Mouse (Mus musculus) heart, embryonic 13.5 days (tissue): ENCODE data around the gene Sipa1. TPM values are rescaled to one million over a fixed set of nuclear protein-coding genes. Genes with fewer than 3 reads are reported as not detected.
A peak's percentile ranks its signal among the peaks of the same experiment; 100 is the strongest.

Experiments used
- ATAC-seq: fragments of 200-750 bp; cut with Nextera tagmentation; 2 replicates; pipeline ENCODE4 v1.8.0; 2017; ENCODE audit warnings: moderate TSS enrichment; ENCODE audit not compliant: insufficient number of reproducible peaks, low FRiP score, low TSS enrichment; ENCODE audit errors: extremely low read depth
- H3K27ac ChIP-seq: fragments of 300-500 bp; sonication (generic); replicated peaks from 2 replicates; pipeline ENCODE4 v1.5.1; 2015; ENCODE audit warnings: moderate library complexity, mild to moderate bottlenecking, inconsistent platforms
- H3K27me3 ChIP-seq: fragments of 300-500 bp; sonication (generic); replicated peaks from 2 replicates; pipeline ENCODE4 v1.6.1; 2015; ENCODE audit warnings: mild to moderate bottlenecking, inconsistent platforms
- H3K36me3 ChIP-seq: fragments of 300-500 bp; sonication (generic); 2 replicates; pipeline ENCODE4 v1.6.1; 2015; ENCODE audit warnings: mild to moderate bottlenecking, inconsistent platforms
- H3K4me1 ChIP-seq: fragments of 300-500 bp; sonication (generic); 2 replicates; pipeline ENCODE4 v1.6.1; 2015; ENCODE audit warnings: inconsistent platforms
- H3K4me2 ChIP-seq: fragments of 300-500 bp; sonication (generic); 2 replicates; pipeline ENCODE4 v1.6.1; 2015; ENCODE audit warnings: inconsistent platforms, mild to moderate bottlenecking, moderate library complexity
- H3K4me3 ChIP-seq: fragments of 300-500 bp; sonication (generic); 2 replicates; pipeline ENCODE4 v1.5.1; 2015; ENCODE audit warnings: moderate library complexity, mild to moderate bottlenecking, inconsistent platforms
- H3K9ac ChIP-seq: fragments of 300-500 bp; sonication (generic); 2 replicates; pipeline ENCODE4 v1.6.1; 2015; ENCODE audit warnings: inconsistent platforms, mild to moderate bottlenecking, moderate library complexity
- H3K9me3 ChIP-seq: fragments of 300-500 bp; sonication (generic); 2 replicates; pipeline ENCODE4 v1.6.1; 2016; ENCODE audit warnings: inconsistent platforms
- whole genome bisulfite sequencing: fragments of 180-500 bp; shearing (Covaris S2); methylation state at CpG from one replicate; pipeline ENCODE4 v1.1.7; 2015; ENCODE audit warnings: mixed read lengths; 5-methylcytosine and 5-hydroxymethylcytosine counted together
- polyA plus RNA-seq: library from polyadenylated mRNA; unstranded; fragments of >200 nt; fragmentation: Nextera tagmentation; extraction: Ambion mirVana; gene quantifications from 2 replicates; pipeline ENCODE4 v1.2.1, GENCODE M21; 2015

The Sipa1 gene
- polyA plus RNA-seq, 1 experiment from 2014 or later, result 21.9 TPM

GRCm38 (mm10) chr19:5641021-5641420 lies 22.5 kb downstream of the Sipa1 start:
- WGBS, result 80% methylated on average over 17 of the region's 17 CpGs
- no peaks in the 10 kb centered on the region for H3K9me3 ChIP-seq
- no peak overlapping the region for H3K4me3 ChIP-seq
- no peak for ATAC-seq
- H3K27me3 ChIP-seq, result no peaks in the 10 kb centered on the region
- H3K27ac ChIP-seq, result peak overlapping the region; percentile 66; the same call in 1 of the 2 replicates
- 0 out of 2 replicates have a peak overlapping the region, but pooled peaks have one; percentile 25 for H3K4me2 ChIP-seq
- peaks cover 44% of the 10 kb centered on the region for H3K4me1 ChIP-seq
- peak overlapping the region; percentile 67 for H3K9ac ChIP-seq
- peaks cover 76% of the 10 kb centered on the region for H3K36me3 ChIP-seq

- H3K36me3 ChIP-seq, result peaks cover 69% of the 10 kb centered on the region
- H3K4me1 ChIP-seq, result peaks cover 44% of the 10 kb centered on the region
- peak overlapping the region; percentile 67 for H3K9ac ChIP-seq
- WGBS, result 27% methylated on average over 9 of the region's 9 CpGs
- H3K9me3 ChIP-seq, result no peaks in the 10 kb centered on the region
- H3K4me3 ChIP-seq, result 0 out of 2 replicates have a peak overlapping the region, but pooled peaks have one; percentile 6
- no peak for ATAC-seq
- peak overlapping the region; percentile 66 for H3K27ac ChIP-seq
- no peaks in the 10 kb centered on the region for H3K27me3 ChIP-seq
- H3K4me2 ChIP-seq, result peak overlapping the region; percentile 25; the same call in 1 of the 2 replicates
These were observed 23.2 kb downstream of the Sipa1 start for GRCm38 (mm10) chr19:5640339-5640738.

- 0 out of 2 replicates have a peak overlapping the region, but pooled peaks have one; percentile 91 for H3K27ac ChIP-seq
- WGBS, result 87% methylated on average over 18 of the region's 18 CpGs
These were observed 25.0 kb downstream of the Sipa1 start for GRCm38 (mm10) chr19:5638416-5639005.

GRCm38 (mm10) chr19:5637069-5638047 lies 26.1 kb downstream of the Sipa1 start, which contains the start of gene Rela:
TSS of gene Rela (plus strand) at chr19:5637483.
- Histone ChIP-seq H3K4me1 (peaks cover 44% of the 10 kb centered on the region), H3K4me3 (peak within 1 kb of the TSS; percentile 85), H3K36me3 (peaks cover 40% of the 10 kb centered on the region), H3K27ac (peak within 1 kb of the TSS; percentile 91), H3K9ac (peak within 1 kb of the TSS; percentile 96), H3K9me3 (no peaks in the 10 kb centered on the region), H3K4me2 (peak within 1 kb of the TSS; percentile 82), H3K27me3 (no peaks in the 10 kb centered on the region)
- under 1% methylated on average over 106 of the region's 109 CpGs for WGBS
- ATAC-seq, result peak; percentile 74

More at GRCm38 (mm10) chr19:5638416-5639005, 25.0 kb downstream of the Sipa1 start:
- no peaks in the 10 kb centered on the region for H3K9me3 ChIP-seq
- H3K27me3 ChIP-seq, result no peaks in the 10 kb centered on the region
- peak overlapping the region; percentile 82 for H3K4me2 ChIP-seq
- peak overlapping the region; percentile 85 for H3K4me3 ChIP-seq
- no peak for ATAC-seq
- peaks cover 51% of the 10 kb centered on the region for H3K36me3 ChIP-seq
- peaks cover 44% of the 10 kb centered on the region for H3K4me1 ChIP-seq
- H3K9ac ChIP-seq, result peak overlapping the region; percentile 96

GRCm38 (mm10) chr19:5636571-5637041 lies 26.9 kb downstream of the Sipa1 start:
- Histone ChIP-seq H3K4me1 (peaks cover 44% of the 10 kb centered on the region), H3K4me2 (peak overlapping the region; percentile 82), H3K36me3 (peaks cover 32% of the 10 kb centered on the region), H3K4me3 (peak overlapping the region; percentile 85), H3K27me3 (no peaks in the 10 kb centered on the region), H3K27ac (peak overlapping the region; percentile 91), H3K9me3 (no peaks in the 10 kb centered on the region), H3K9ac (peak overlapping the region; percentile 96)
- 42% methylated on average over 12 of the region's 12 CpGs for WGBS
- ATAC-seq, result no peak

- Histone ChIP-seq H3K4me2 (peak overlapping the region; percentile 82), H3K4me3 (no peak overlapping the region), H3K9me3 (no peaks in the 10 kb centered on the region), H3K36me3 (peaks cover 27% of the 10 kb centered on the region), H3K9ac (peak overlapping the region; percentile 96), H3K4me1 (peaks cover 43% of the 10 kb centered on the region), H3K27ac (peak overlapping the region; percentile 91; the same call in 1 of the 2 replicates), H3K27me3 (no peaks in the 10 kb centered on the region)
- ATAC-seq, result no peak
- WGBS, result 69% methylated on average over 7 of the region's 7 CpGs
These were observed 27.4 kb downstream of the Sipa1 start for GRCm38 (mm10) chr19:5636036-5636570.

GRCm38 (mm10) chr19:5632120-5632519 lies 31.4 kb downstream of the Sipa1 start:
- H3K9me3 ChIP-seq, result no peaks in the 10 kb centered on the region
- H3K36me3 ChIP-seq, result no peaks in the 10 kb centered on the region
- no peak overlapping the region for H3K4me3 ChIP-seq
- H3K4me1 ChIP-seq, result peaks cover 11% of the 10 kb centered on the region
- no peak overlapping the region for H3K27ac ChIP-seq
- WGBS, result 67% methylated on average over 9 of the region's 9 CpGs
- no peak for ATAC-seq
- no peaks in the 10 kb centered on the region for H3K27me3 ChIP-seq
- H3K9ac ChIP-seq, result no peak overlapping the region
- no peak overlapping the region for H3K4me2 ChIP-seq

- no peak for ATAC-seq
- Histone ChIP-seq H3K4me1 (no peaks in the 10 kb centered on the region), H3K4me2 (no peak overlapping the region), H3K4me3 (no peak overlapping the region), H3K27me3 (no peaks in the 10 kb centered on the region), H3K36me3 (no peaks in the 10 kb centered on the region), H3K9ac (no peak overlapping the region), H3K9me3 (no peaks in the 10 kb centered on the region), H3K27ac (no peak overlapping the region)
These were observed 33.6 kb downstream of the Sipa1 start for GRCm38 (mm10) chr19:5629907-5630306.

GRCm38 (mm10) chr19:5625311-5625710 lies 38.2 kb downstream of the Sipa1 start:
- Histone ChIP-seq H3K9ac (no peak overlapping the region), H3K27me3 (0 out of 2 replicates have a peak, but pooled peaks cover 4% of the 10 kb centered on the region), H3K9me3 (no peaks in the 10 kb centered on the region), H3K4me1 (no peaks in the 10 kb centered on the region), H3K4me3 (no peak overlapping the region), H3K36me3 (no peaks in the 10 kb centered on the region), H3K4me2 (no peak overlapping the region), H3K27ac (no peak overlapping the region)
- ATAC-seq, result no peak
- WGBS, result 77% methylated on average over 8 of the region's 8 CpGs

- ATAC-seq, result no peak
- 52% methylated on average over 5 of the region's 5 CpGs for WGBS
These were observed 41.6 kb downstream of the Sipa1 start for GRCm38 (mm10) chr19:5621884-5622283.

GRCm38 (mm10) chr19:5620007-5620406 lies 43.5 kb downstream of the Sipa1 start:
- Histone ChIP-seq H3K4me2 (no peak overlapping the region), H3K4me1 (no peaks in the 10 kb centered on the region), H3K9me3 (no peaks in the 10 kb centered on the region), H3K9ac (no peak overlapping the region), H3K4me3 (no peak overlapping the region), H3K36me3 (no peaks in the 10 kb centered on the region), H3K27ac (no peak overlapping the region), H3K27me3 (peaks cover 12% of the 10 kb centered on the region; the same call in 1 of the 2 replicates)
- 59% methylated on average over 4 of the region's 4 CpGs for WGBS
- no peak for ATAC-seq

More at GRCm38 (mm10) chr19:5621884-5622283, 41.6 kb downstream of the Sipa1 start:
- Histone ChIP-seq H3K4me2 (no peak overlapping the region), H3K9me3 (no peaks in the 10 kb centered on the region), H3K27ac (no peak overlapping the region), H3K36me3 (no peaks in the 10 kb centered on the region), H3K27me3 (0 out of 2 replicates have a peak, but pooled peaks cover 4% of the 10 kb centered on the region), H3K4me1 (no peaks in the 10 kb centered on the region), H3K9ac (no peak overlapping the region), H3K4me3 (no peak overlapping the region)
